Mouse (Mus musculus) spleen, adult 18-20 months (tissue): ENCODE data around the gene Rhox10.
"Not testable (repeated sequence)": the region's sequence is repeated elsewhere in the genome, so short reads cannot be mapped to it uniquely, and the experiment has no call there.

Experiments
- DNase-seq, 2 experiments: peaks; one replicate each; pipeline ENCODE4 v3.0.0; 2022; ENCODE audit warnings: mixed read lengths in 2 of 2

The Rhox10 gene

GRCm38 (mm10) chrX:38066175-38066574, at the start of gene Rhox10:
Rhox10 (plus strand) TSS chrX:38066475.
- no peak for DNase-seq

- not testable (repeated sequence) for DNase-seq
These were observed 47.7 kb upstream of the Rhox10 start, which contains the start of gene Btg1-ps1 for GRCm38 (mm10) chrX:38018597-38018996. Btg1-ps1 (minus strand) TSS chrX:38018815.

DNA sequence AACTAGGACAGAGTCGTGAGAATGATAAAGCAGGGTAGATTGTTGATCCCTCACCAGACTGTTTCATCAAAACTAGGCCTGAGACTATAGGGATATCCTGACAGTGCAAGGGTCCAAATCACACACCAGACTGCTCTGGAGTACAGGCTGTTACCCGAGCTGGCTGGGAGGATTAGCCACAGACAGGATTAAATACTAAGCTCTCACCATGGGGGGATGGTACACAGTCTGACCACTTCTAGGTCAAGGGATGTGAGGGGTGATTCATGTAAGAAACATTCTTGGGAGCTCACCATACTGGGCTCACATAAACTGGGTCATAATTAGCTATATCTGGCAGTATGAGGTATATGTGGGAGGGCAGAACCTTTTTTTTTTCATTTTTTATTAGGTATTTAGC, 32.4 kb upstream of the Rhox10 start:
- DNase-seq = no peak

- DNase-seq = no peak
These were observed 26.6 kb upstream of the Rhox10 start for GRCm38 (mm10) chrX:38039666-38040065.

DNA sequence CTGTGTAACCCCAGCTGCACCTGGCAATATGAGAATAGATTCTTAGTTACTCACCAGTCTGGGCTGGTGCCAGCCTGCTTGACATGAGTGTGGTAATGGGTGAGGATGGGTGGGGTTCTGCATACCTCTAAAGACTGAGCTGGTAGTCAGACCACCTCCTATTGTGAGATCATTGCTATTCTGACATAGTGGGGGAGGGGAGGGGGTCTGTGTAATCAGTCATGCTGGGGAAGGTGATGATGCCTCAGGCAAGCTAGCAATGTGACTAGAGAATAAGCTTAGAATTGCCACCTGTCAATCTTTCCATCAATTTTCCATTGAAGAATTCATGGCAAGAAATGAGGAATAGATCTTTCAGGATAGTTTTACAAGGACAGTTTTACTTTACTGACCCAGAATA, 23.3 kb upstream of the Rhox10 start, which contains the start of gene Btg1-ps2:
Gene Btg1-ps2, minus strand, starts transcription at position 101 of the 400 bp plus-strand sequence.
- not testable (repeated sequence) for DNase-seq

GRCm38 (mm10) chrX:38061544-38061943, 4.7 kb upstream of the Rhox10 start:
- no peak for DNase-seq

DNA sequence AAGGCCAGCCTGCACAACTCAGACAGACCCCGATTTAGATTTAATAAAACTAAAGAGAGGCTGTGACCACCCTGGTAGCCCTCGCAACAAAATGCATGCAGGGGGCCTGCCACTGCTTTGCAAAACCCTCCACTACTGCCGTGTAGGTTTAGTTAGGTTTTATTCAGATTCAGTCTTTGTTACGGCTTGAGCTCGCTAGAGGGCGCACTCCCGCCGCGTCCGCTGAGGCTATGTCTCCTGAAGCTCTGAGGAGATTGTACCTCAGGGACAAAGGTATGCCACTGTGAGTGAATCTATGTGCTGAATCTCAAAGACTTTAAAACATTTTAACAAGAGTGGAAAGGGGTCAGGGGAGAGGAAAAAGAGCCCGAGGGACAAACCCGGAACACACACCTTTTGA, 18.0 kb downstream of the Rhox10 start:
- peak in 1 of 2 experiments; percentile 32 for DNase-seq

GRCm38 (mm10) chrX:38085041-38085440, 18.8 kb downstream of the Rhox10 start, which contains the start of gene Rhox11:
Rhox11 (minus strand) TSS chrX:38085141.
- no peak for DNase-seq

DNA sequence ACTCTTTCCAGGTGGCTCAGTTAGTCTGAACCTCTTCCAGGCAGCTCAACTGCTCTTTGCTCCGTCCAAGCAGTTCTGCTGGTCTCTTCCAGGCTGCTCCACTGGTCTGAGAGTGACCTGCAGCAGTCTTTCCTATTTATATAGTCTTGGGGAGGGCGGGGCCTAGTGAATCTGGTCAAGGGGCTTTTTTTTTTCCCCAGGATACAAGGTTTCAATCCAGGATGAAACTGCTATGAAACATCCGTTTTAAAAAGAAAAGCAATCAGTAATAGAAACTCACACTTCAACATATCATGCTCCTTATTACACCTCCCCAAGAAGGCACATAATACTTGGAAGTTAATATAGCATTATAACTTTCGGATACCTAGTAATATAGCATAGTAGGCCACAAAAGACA, 44.5 kb downstream of the Rhox10 start, which contains the start of gene Rhox12:
Gene Rhox12, minus strand, starts transcription at position 101 of the 400 bp plus-strand sequence.
- no peak for DNase-seq

DNA sequence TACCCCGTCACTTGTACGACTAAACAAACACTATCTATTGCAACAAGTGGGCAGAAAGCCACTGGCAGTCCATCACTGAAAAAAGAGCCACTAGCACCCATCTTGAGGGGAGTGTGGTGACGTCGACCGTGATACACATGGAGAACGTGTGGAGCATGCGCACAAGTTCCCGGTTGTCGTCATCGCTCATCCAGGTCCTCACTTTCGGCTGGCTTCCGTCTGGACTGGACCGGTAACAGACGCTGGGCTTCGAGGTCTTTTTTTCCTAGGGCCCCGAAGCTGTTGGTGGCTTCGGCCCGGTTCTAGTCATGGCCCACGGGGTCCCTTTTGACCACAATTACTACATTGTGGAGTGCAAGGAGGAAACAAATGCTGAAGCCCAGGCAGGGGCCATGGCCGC, 54.7 kb downstream of the Rhox10 start, which contains the start of gene Rhox13:
Gene Rhox13, plus strand, starts transcription at position 238 of the 400 bp plus-strand sequence.
- DNase-seq = no peak
